Mouse (Mus musculus): ENCODE measurements around the gene Gm20388. TPM values are rescaled to one million over a fixed set of nuclear protein-coding genes. Genes with fewer than 3 reads are reported as not detected.
"Not testable (repeated sequence)": the region's sequence is repeated elsewhere in the genome, so short reads cannot be mapped to it uniquely, and the experiment has no call there.

Gene Gm20388
- total RNA-seq, 2 experiments from 2014 or later: not detected

DNA sequence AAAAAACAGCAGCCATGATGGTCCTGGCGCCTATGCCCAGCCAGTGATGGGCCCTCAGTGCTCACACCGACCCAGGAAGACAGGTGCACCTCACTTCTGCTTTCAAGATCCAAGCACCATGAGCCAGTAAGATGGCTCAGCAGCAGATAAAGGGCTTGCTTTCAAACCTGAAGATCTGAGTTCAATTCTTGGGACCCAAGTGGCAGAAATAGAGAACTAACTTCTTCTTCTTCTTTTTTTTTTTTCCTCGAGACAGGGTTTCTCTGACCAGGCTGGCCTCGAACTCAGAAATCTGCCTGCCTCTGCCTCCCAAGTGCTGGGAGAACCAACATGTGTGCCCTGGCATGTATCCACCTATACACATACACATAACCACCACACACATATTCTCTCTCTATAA lies 3509.1 kb downstream of the Gm20388 start:
- DNase-seq (ENCODE audit: low spot score in 2 of 2): no peak

- DNase-seq (ENCODE audit: low spot score in 2 of 2): no peak
Observed at GRCm38 (mm10) chr8:123420525-123421281, 3510.1 kb downstream of the Gm20388 start.

DNA sequence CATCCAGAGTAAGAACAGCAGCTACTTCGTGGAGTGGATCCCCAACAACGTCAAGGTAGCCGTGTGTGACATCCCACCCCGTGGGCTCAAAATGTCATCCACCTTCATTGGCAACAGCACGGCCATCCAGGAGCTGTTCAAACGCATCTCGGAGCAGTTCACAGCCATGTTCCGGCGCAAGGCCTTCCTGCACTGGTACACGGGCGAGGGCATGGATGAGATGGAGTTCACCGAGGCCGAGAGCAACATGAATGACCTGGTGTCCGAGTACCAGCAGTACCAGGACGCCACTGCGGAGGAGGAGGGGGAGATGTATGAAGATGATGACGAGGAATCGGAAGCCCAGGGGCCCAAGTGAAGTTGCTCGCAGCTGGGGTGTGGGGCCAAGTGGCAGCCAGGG lies 3510.7 kb downstream of the Gm20388 start:
- no peak for DNase-seq (ENCODE audit: low spot score in 2 of 2)

DNA sequence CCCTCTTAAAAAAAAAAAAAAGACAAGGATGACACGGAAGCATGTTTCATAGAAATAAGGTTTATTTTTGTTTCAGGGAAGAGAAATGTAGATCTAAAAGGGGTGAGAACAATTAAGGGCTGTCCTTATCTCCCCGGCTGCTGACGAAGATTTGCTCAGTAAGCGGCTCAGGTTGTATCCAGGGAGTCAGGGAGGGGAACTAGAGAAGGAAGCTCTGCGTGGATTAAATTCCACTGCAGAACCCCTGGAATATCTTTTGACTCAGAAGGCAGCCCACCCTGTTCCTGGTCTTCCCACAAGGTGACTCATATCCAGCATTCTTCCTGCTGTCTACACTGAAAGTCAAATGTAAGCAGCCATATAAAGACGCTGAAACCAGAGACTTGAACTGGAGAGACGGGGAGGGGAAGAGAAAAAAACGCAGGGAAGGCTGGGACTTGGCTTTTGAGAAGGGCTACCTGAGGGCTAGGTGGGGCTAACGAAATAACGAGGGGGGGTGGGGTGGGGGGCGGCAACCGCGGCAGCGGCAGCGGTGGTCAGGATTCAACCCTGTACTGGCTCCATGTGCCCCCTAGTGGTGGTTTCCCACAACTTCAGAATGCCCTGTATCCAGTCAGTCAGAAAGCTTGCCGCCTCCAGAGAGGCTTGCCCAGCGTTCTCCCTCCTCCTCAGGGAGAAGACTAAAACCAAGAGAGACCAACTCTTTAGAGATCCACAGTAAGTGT lies 3511.6 kb downstream of the Gm20388 start:
- DNase-seq (ENCODE audit: low spot score in 2 of 2): peak; percentile 63 to 83

- DNase-seq (ENCODE audit: low spot score in 2 of 2): no peak
Observed at GRCm38 (mm10) chr8:123422781-123423159, 3512.1 kb downstream of the Gm20388 start.

DNA sequence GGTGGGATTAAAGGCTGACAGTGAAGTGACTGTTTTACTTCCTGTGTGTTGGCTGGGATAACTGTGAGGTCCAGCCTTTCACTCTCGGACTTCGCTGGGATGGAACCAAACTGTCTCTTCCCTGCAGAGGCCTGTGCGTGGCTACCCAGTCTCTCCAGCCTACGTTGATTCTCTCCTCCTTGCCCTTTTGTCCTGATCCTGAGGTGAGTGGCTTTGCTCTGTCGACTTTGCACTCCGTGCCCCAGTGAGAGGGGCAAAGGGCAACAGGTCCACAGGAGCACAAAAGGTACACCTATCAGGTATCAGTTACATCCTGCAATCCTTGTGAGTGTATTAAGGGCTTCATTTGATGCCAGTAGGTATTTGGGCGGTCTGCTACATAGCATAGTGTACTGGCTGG lies 3512.8 kb downstream of the Gm20388 start, which contains the start of gene Def8:
TSS of gene Def8 (plus strand) at position 87 of the 400 bp plus-strand sequence.
- no peak for DNase-seq (ENCODE audit: low spot score in 2 of 2)

- DNase-seq (ENCODE audit: low spot score in 2 of 2): no peak
Observed at GRCm38 (mm10) chr8:123426511-123427509, 3516.2 kb downstream of the Gm20388 start.

- no peak for DNase-seq (ENCODE audit: low spot score in 2 of 2)
Observed at GRCm38 (mm10) chr8:123427639-123428275, 3517.1 kb downstream of the Gm20388 start.

- DNase-seq (ENCODE audit: low spot score in 2 of 2): no peak
Observed at GRCm38 (mm10) chr8:123428343-123428893, 3517.8 kb downstream of the Gm20388 start.

DNA sequence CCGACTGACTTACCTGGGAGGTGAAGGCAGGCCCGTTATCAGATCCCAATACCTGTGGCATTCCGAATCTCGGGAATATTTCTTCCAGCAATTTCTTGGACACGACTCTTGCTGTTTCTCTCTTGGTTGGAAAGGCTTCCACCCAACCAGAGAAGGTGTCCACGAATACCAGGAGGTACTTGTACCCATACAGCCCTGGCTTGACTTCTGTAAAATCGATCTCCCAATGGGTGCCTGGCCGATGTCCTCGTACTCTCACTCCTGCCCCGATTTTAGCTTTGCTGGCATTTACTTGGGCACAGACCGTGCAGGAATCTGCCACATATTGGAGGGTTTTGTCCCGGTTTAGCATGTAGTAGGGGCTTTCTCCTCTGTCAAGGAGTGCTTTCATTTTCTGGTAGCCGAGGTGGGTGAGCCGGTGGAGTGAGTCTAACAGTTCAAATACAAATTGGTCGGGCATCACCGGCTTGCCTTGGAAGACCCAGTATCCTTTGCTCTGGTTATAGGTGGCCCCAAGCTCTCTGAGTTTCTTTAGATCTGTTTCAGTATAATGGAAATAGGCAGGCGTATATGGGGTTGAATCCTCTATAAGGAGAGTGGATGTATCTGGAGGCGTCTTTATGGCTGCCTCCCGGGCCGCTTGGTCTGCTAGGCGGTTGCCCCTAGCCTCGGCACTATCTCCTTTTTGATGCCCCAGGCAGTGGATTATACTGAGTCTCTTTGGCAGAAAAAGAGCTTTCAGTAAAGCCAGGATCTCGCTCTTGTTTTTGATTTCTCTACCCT lies 3518.5 kb downstream of the Gm20388 start:
- no peak for DNase-seq (ENCODE audit: low spot score in 2 of 2)

DNA sequence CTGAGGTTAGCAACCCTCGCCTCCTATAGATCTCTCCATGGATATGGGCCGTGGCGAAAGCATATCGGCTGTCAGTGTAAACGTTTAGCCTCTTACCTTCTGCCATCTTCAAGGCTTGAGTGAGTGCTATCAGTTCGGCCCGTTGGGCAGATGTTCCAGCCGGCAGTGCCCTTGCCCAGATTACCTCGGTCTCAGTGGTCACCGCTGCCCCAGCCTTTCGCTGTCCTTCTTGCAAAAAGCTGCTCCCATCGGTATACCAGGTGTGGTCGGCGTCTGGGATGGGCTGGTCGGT lies 3519.0 kb downstream of the Gm20388 start:
- not testable (repeated sequence) for DNase-seq (ENCODE audit: low spot score in 2 of 2)

GRCm38 (mm10) chr8:123430936-123431335 lies 3520.3 kb downstream of the Gm20388 start:
- DNase-seq (ENCODE audit: low spot score in 2 of 2): not testable (repeated sequence)

- no peak for DNase-seq (ENCODE audit: low spot score in 2 of 2)
Observed at GRCm38 (mm10) chr8:123431616-123432365, 3521.2 kb downstream of the Gm20388 start.

DNA sequence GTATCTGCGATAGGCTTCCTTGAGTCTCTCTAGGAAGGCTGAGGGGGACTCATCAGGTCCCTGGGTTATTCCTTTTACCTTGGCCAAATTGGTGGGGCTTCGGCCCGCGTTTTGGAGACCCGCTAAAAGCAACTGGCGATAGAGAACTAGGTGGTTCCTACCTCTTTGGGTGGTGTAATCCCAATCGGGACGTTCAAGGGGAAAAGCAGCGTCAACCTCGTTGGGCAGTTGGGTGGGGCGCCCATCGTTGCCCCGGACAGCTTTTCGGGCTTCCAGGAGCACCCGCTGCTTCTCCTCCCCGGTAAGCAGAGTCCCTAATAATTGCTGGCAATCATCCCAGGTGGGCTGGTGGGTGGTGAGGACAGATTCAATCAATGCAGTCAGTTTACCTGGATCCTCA lies 3521.7 kb downstream of the Gm20388 start:
- no peak for DNase-seq (ENCODE audit: low spot score in 2 of 2)

- DNase-seq (ENCODE audit: low spot score in 2 of 2): not testable (repeated sequence)
Observed at GRCm38 (mm10) chr8:123433241-123433974, 3522.8 kb downstream of the Gm20388 start.

DNA sequence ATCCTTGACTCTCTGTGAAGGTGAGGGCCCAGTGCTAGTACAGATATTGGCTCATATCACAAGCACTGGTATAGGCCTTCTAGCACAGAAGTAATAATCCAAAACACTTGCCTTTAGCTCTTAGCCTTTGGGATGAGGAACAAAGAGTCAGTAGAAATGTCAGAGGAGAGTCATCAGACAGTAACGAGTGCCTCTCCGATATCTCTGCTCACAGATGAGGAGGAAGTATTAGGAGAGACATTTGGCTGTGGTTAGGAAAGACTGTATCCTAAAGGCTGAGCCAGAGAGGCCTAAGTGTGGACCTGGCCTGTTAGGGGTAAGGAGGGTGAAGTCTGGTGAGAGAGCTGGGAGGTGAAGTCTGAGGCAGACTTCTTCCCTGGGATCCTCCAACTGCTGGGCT lies 3531.1 kb downstream of the Gm20388 start:
- DNase-seq (ENCODE audit: low spot score in 2 of 2): no peak

GRCm38 (mm10) chr8:123442351-123442750 lies 3531.7 kb downstream of the Gm20388 start:
- no peak for DNase-seq (ENCODE audit: low spot score in 2 of 2)

- peak; percentile 92 to 96 for DNase-seq (ENCODE audit: low spot score in 2 of 2)
Observed at GRCm38 (mm10) chr8:123442871-123443575, 3532.4 kb downstream of the Gm20388 start.
